Mouse (Mus musculus) neural tube, embryonic 12.5 days (tissue): ENCODE data around the gene Kirrel. TPM values are rescaled to one million over a fixed set of nuclear protein-coding genes. Genes with fewer than 3 reads are reported as not detected.
A peak's percentile ranks its signal among the peaks of the same experiment; 100 is the strongest.

ENCODE experiments used
- ATAC-seq: fragments of 200-750 bp; cut with Nextera tagmentation; 2 replicates; pipeline ENCODE4 v1.8.0; 2017; ENCODE audit warnings: low read depth, mild to moderate bottlenecking, moderate TSS enrichment, moderate library complexity; ENCODE audit not compliant: low FRiP score
- H3K27ac ChIP-seq: fragments of 300-500 bp; sonication (generic); 2 replicates; pipeline ENCODE4 v1.5.1; 2016
- H3K27me3 ChIP-seq: fragments of 300-500 bp; sonication (generic); replicated peaks from 2 replicates; pipeline ENCODE4 v1.6.1; 2016; ENCODE audit warnings: mild to moderate bottlenecking
- H3K36me3 ChIP-seq: fragments of 300-500 bp; sonication (generic); 2 replicates; pipeline ENCODE4 v1.6.1; 2016; ENCODE audit warnings: mild to moderate bottlenecking
- H3K4me1 ChIP-seq: fragments of 300-500 bp; sonication (generic); 2 replicates; pipeline ENCODE4 v1.6.1; 2016
- H3K4me2 ChIP-seq: fragments of 300-500 bp; sonication (generic); replicated peaks from 2 replicates; pipeline ENCODE4 v1.6.1; 2016; ENCODE audit warnings: mild to moderate bottlenecking
- H3K4me3 ChIP-seq: fragments of 300-500 bp; sonication (generic); 2 replicates; pipeline ENCODE4 v1.5.1; 2016
- H3K9ac ChIP-seq: fragments of 300-500 bp; sonication (generic); 2 replicates; pipeline ENCODE4 v1.6.1; 2016; ENCODE audit warnings: mild to moderate bottlenecking
- H3K9me3 ChIP-seq: fragments of 300-500 bp; sonication (generic); 2 replicates; pipeline ENCODE4 v1.6.1; 2016; ENCODE audit warnings: mild to moderate bottlenecking
- WGBS: fragments of 180-500 bp; shearing (Covaris S2); methylation state at CpG from one replicate; pipeline ENCODE4 v1.1.7; 2016; 5-methylcytosine and 5-hydroxymethylcytosine counted together
- polyA plus RNA-seq: library from polyadenylated mRNA; unstranded; fragments of >200 nt; fragmentation: Nextera tagmentation; extraction: Ambion mirVana; gene quantifications from 2 replicates; pipeline ENCODE4 v1.2.1, GENCODE M21; 2016

Kirrel gene
- polyA plus RNA-seq, 1 experiment from 2014 or later, result 13.2 TPM

- no peaks in the 10 kb centered on the region for H3K36me3 ChIP-seq
- H3K27ac ChIP-seq, result no peak overlapping the region
- 0 out of 2 replicates have a peak overlapping the region, but pooled peaks have one; percentile 22 for H3K4me2 ChIP-seq
- no peak overlapping the region for H3K4me3 ChIP-seq
- 89% methylated on average over 6 of the region's 6 CpGs for WGBS
- no peak overlapping the region for H3K9ac ChIP-seq
- no peaks in the 10 kb centered on the region for H3K27me3 ChIP-seq
- H3K4me1 ChIP-seq, result peaks cover 67% of the 10 kb centered on the region
- no peaks in the 10 kb centered on the region for H3K9me3 ChIP-seq
- ATAC-seq, result no peak
Observed at GRCm38 (mm10) chr3:87164099-87164815, 10.3 kb downstream of the Kirrel start.

- peaks cover 67% of the 10 kb centered on the region for H3K4me1 ChIP-seq
- no peak for ATAC-seq
- no peak overlapping the region for H3K9ac ChIP-seq
- 62% methylated on average over 4 of the region's 4 CpGs for WGBS
- H3K36me3 ChIP-seq, result no peaks in the 10 kb centered on the region
- H3K4me2 ChIP-seq, result no peak overlapping the region
- H3K9me3 ChIP-seq, result no peaks in the 10 kb centered on the region
- H3K27ac ChIP-seq, result no peak overlapping the region
- H3K4me3 ChIP-seq, result no peak overlapping the region
- H3K27me3 ChIP-seq, result no peaks in the 10 kb centered on the region
Observed at GRCm38 (mm10) chr3:87163116-87163515, 11.4 kb downstream of the Kirrel start.

- H3K9ac ChIP-seq, result no peak overlapping the region
- H3K27ac ChIP-seq, result no peak overlapping the region
- no peak overlapping the region for H3K4me2 ChIP-seq
- H3K36me3 ChIP-seq, result no peaks in the 10 kb centered on the region
- WGBS, result 79% methylated on average over 5 of the region's 5 CpGs
- no peak overlapping the region for H3K4me3 ChIP-seq
- H3K4me1 ChIP-seq, result peaks cover 67% of the 10 kb centered on the region
- ATAC-seq, result no peak
- H3K9me3 ChIP-seq, result no peaks in the 10 kb centered on the region
- no peaks in the 10 kb centered on the region for H3K27me3 ChIP-seq
Observed at GRCm38 (mm10) chr3:87162380-87162779, 12.2 kb downstream of the Kirrel start.

- 92% methylated on average over 5 of the region's 5 CpGs for WGBS
- Histone ChIP-seq H3K36me3 (no peaks in the 10 kb centered on the region), H3K9me3 (no peaks in the 10 kb centered on the region), H3K4me2 (no peak overlapping the region), H3K27me3 (no peaks in the 10 kb centered on the region), H3K9ac (no peak overlapping the region), H3K4me3 (no peak overlapping the region), H3K4me1 (peaks cover 68% of the 10 kb centered on the region), H3K27ac (no peak overlapping the region)
- ATAC-seq, result no peak
Observed at GRCm38 (mm10) chr3:87161601-87162000, 12.9 kb downstream of the Kirrel start.

GRCm38 (mm10) chr3:87160819-87161509, 13.6 kb downstream of the Kirrel start:
- no peak overlapping the region for H3K9ac ChIP-seq
- H3K4me2 ChIP-seq, result no peak overlapping the region

GRCm38 (mm10) chr3:87159190-87159589, 15.4 kb downstream of the Kirrel start:
- H3K27me3 ChIP-seq, result no peaks in the 10 kb centered on the region
- H3K4me1 ChIP-seq, result peaks cover 62% of the 10 kb centered on the region
- no peak overlapping the region for H3K9ac ChIP-seq
- no peaks in the 10 kb centered on the region for H3K36me3 ChIP-seq
- WGBS, result 60% methylated on average over 7 of the region's 7 CpGs
- no peak overlapping the region for H3K4me2 ChIP-seq
- ATAC-seq, result no peak
- no peak overlapping the region for H3K4me3 ChIP-seq
- no peak overlapping the region for H3K27ac ChIP-seq
- no peaks in the 10 kb centered on the region for H3K9me3 ChIP-seq

More at GRCm38 (mm10) chr3:87160819-87161509, 13.6 kb downstream of the Kirrel start:
- WGBS, result 31% methylated on average over 6 of the region's 6 CpGs
- H3K27ac ChIP-seq, result no peak overlapping the region; the same call in 1 of the 2 replicates
- no peaks in the 10 kb centered on the region for H3K36me3 ChIP-seq
- no peaks in the 10 kb centered on the region for H3K27me3 ChIP-seq
- no peak overlapping the region for H3K4me3 ChIP-seq
- no peaks in the 10 kb centered on the region for H3K9me3 ChIP-seq
- ATAC-seq, result peak; percentile 68
- peaks cover 65% of the 10 kb centered on the region for H3K4me1 ChIP-seq

GRCm38 (mm10) chr3:87157767-87158291, 16.7 kb downstream of the Kirrel start:
- H3K27ac ChIP-seq, result no peak overlapping the region
- no peak overlapping the region for H3K4me3 ChIP-seq
- WGBS, result 28% methylated on average over 12 of the region's 12 CpGs
- H3K36me3 ChIP-seq, result no peaks in the 10 kb centered on the region
- H3K9ac ChIP-seq, result no peak overlapping the region
- no peaks in the 10 kb centered on the region for H3K27me3 ChIP-seq
- H3K4me2 ChIP-seq, result peak overlapping the region; percentile 24
- H3K4me1 ChIP-seq, result peaks cover 69% of the 10 kb centered on the region
- no peaks in the 10 kb centered on the region for H3K9me3 ChIP-seq
- ATAC-seq, result no peak

- Histone ChIP-seq H3K4me1 (peaks cover 72% of the 10 kb centered on the region), H3K4me2 (no peak overlapping the region), H3K9ac (no peak overlapping the region), H3K4me3 (no peak overlapping the region), H3K9me3 (no peaks in the 10 kb centered on the region), H3K36me3 (no peaks in the 10 kb centered on the region), H3K27me3 (no peaks in the 10 kb centered on the region), H3K27ac (no peak overlapping the region)
- no peak for ATAC-seq
- WGBS, result 80% methylated on average over 6 of the region's 6 CpGs
Observed at GRCm38 (mm10) chr3:87157297-87157696, 17.2 kb downstream of the Kirrel start.

GRCm38 (mm10) chr3:87154398-87155287, 19.9 kb downstream of the Kirrel start:
- peaks cover 76% of the 10 kb centered on the region for H3K4me1 ChIP-seq
- no peaks in the 10 kb centered on the region for H3K36me3 ChIP-seq
- no peak overlapping the region for H3K4me3 ChIP-seq
- no peaks in the 10 kb centered on the region for H3K27me3 ChIP-seq
- H3K9me3 ChIP-seq, result no peaks in the 10 kb centered on the region
- H3K4me2 ChIP-seq, result no peak overlapping the region; the same call in 1 of the 2 replicates
- no peak overlapping the region for H3K9ac ChIP-seq
- WGBS, result 35% methylated on average over 15 of the region's 15 CpGs
- H3K27ac ChIP-seq, result no peak overlapping the region
- ATAC-seq, result no peak

GRCm38 (mm10) chr3:87153038-87153437, 21.5 kb downstream of the Kirrel start:
- peaks cover 67% of the 10 kb centered on the region for H3K4me1 ChIP-seq
- H3K9ac ChIP-seq, result no peak overlapping the region
- no peak overlapping the region for H3K4me3 ChIP-seq
- H3K36me3 ChIP-seq, result no peaks in the 10 kb centered on the region
- no peak for ATAC-seq
- H3K27me3 ChIP-seq, result no peaks in the 10 kb centered on the region
- H3K27ac ChIP-seq, result no peak overlapping the region
- 29% methylated on average over 2 of the region's 2 CpGs for WGBS
- no peak overlapping the region for H3K4me2 ChIP-seq
- H3K9me3 ChIP-seq, result no peaks in the 10 kb centered on the region

GRCm38 (mm10) chr3:87152111-87152738, 22.3 kb downstream of the Kirrel start:
- WGBS, result 86% methylated on average over 4 of the region's 4 CpGs
- Histone ChIP-seq H3K4me1 (peaks cover 59% of the 10 kb centered on the region), H3K27ac (no peak overlapping the region)

More at GRCm38 (mm10) chr3:87152111-87152738, 22.3 kb downstream of the Kirrel start:
- H3K36me3 ChIP-seq, result no peaks in the 10 kb centered on the region
- H3K4me2 ChIP-seq, result no peak overlapping the region
- no peak overlapping the region for H3K9ac ChIP-seq
- H3K4me3 ChIP-seq, result no peak overlapping the region
- ATAC-seq, result no peak
- no peaks in the 10 kb centered on the region for H3K9me3 ChIP-seq
- no peaks in the 10 kb centered on the region for H3K27me3 ChIP-seq
